Mouse (Mus musculus): ENCODE results near the gene Vmn2r82. TPM values are rescaled to one million over a fixed set of nuclear protein-coding genes. Genes with fewer than 3 reads are reported as not detected.

The Vmn2r82 gene
- not detected for polyA plus RNA-seq (2017; shearing (Covaris generic))

DNA sequence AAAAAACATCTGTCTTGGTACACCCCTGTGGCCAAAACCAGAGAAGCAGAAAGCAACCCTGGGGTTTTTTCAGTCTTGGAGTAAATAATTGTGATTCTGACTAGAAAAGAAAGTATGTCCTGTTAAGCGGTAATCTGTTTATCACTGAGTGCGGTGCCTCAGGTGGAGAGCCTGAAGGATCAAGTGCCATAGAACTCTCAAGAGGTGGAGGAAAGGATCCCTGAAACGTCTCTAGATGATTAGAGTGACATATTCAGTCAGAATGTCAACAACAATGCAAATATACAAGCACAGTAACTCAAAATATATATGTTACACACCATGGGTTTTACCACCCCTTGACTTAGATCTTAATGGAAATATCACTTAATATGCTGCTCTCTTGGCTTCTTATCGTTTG lies at the start of gene Vmn2r82:
TSS of gene Vmn2r82 (plus strand) at position 301 of the 400 bp plus-strand sequence.

Other genes starting within 250 kb of the Vmn2r82 start
- not detected for gene Vmn2r80, start 207.8 kb upstream of the Vmn2r82 start, polyA plus RNA-seq (2017; shearing (Covaris generic))
- gene Vmn2r81, start 108.8 kb upstream of the Vmn2r82 start, polyA plus RNA-seq (2017; shearing (Covaris generic)): not detected
- not detected for gene Vmn2r83, start 112.2 kb downstream of the Vmn2r82 start, polyA plus RNA-seq (2017; shearing (Covaris generic))
- 0.82 TPM for gene Plpp2, start 177.3 kb downstream of the Vmn2r82 start, polyA plus RNA-seq (2017; shearing (Covaris generic))
- gene Mier2, start 198.7 kb downstream of the Vmn2r82 start, polyA plus RNA-seq (2017; shearing (Covaris generic)): 62.4 TPM
- gene Theg, start 230.8 kb downstream of the Vmn2r82 start, polyA plus RNA-seq (2017; shearing (Covaris generic)): not detected